Mouse (Mus musculus) ES-E14 (cell line): ENCODE results near the gene Pomp.

ENCODE experiments used
- CHD2 ChIP-seq: IDR thresholded peaks from 2 replicates; pipeline ENCODE4 v1.6.1; 2014; ENCODE audit warnings: mild to moderate bottlenecking, low read depth, low read length, inconsistent platforms
- HCFC1 ChIP-seq: IDR thresholded peaks from 2 replicates; pipeline ENCODE4 v1.6.1; 2012; ENCODE audit warnings: low read length, inconsistent platforms, borderline replicate concordance; ENCODE audit not compliant: insufficient read depth
- MAFK ChIP-seq: IDR thresholded peaks from 2 replicates; pipeline ENCODE4 v1.6.1; 2014; ENCODE audit warnings: mild to moderate bottlenecking, low read depth, low read length, inconsistent platforms; ENCODE audit not compliant: insufficient read depth
- ZC3H11A ChIP-seq: IDR thresholded peaks from 2 replicates; pipeline ENCODE4 v1.6.1; 2012; ENCODE audit warnings: low read depth, mild to moderate bottlenecking, inconsistent platforms, low read length, borderline replicate concordance

DNA sequence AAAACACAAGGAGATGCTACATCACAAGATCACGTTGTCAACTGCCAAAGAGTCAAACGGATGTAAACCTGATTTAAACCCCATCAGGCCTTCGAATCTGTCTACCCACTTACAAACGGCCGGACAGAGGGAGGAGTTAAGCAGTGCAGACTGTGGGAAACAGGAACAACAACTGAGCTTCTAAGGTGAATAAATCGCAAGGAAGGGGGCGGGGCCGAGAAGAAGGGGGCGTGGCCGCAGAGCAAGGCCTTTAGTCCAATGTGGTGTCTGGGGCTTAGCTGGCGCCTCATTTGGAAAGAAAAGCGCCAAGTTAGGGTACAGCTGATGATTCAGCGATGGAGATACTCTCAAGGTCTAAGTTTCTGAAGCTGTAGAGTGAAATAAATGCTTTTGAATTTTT lies 45.3 kb upstream of the Pomp start:
- TF ChIP-seq HCFC1 (no peak), CHD2 (no peak), MAFK (no peak), ZC3H11A (no peak)
